Mouse (Mus musculus): ENCODE measurements around the gene Mindy3. TPM values are rescaled to one million over a fixed set of nuclear protein-coding genes. Genes with fewer than 3 reads are reported as not detected.
"Not testable (repeated sequence)": the region's sequence is repeated elsewhere in the genome, so short reads cannot be mapped to it uniquely, and the experiment has no call there.

The Mindy3 gene
- 56.2 and 64.7 TPM in 2 replicates for polyA plus RNA-seq (2014; fragmentation: Nextera tagmentation; extraction: Ambion mirVana)

- DNase-seq (ENCODE audit: low spot score) (peak; percentile 86), ATAC-seq (ENCODE audit: low FRiP score) (peak; percentile 95)
- peak within 1 kb of the TSS; percentile 83 for H3K4me3 ChIP-seq (replicated peaks; ENCODE audit: low read length)
- H3K36me3 ChIP-seq (replicated peaks; ENCODE audit: control insufficient read depth, insufficient read depth): no peaks in the 10 kb centered on the region
- H3K4me2 ChIP-seq (replicated peaks): peak within 1 kb of the TSS; percentile 92
- H3K27me3 ChIP-seq (ENCODE audit: control insufficient read depth, insufficient read depth, low read length): no peaks in the 10 kb centered on the region
- WGBS: 0% methylated on average over 25 of the region's 25 CpGs
- H3K9me3 ChIP-seq (ENCODE audit: control insufficient read depth, low read length): no peaks in the 10 kb centered on the region
- peaks cover 12% of the 10 kb centered on the region for H3K4me1 ChIP-seq (replicated peaks; ENCODE audit: control insufficient read depth, insufficient read depth, low read length)
- H3K27ac ChIP-seq: peak within 1 kb of the TSS; percentile 60
- peak within 1 kb of the TSS; percentile 79 for H3K9ac ChIP-seq
Observed at GRCm38 (mm10) chr2:12419262-12419655, at the start of gene Mindy3. TSS of gene Mindy3 (minus strand) at chr2:12419470.

GRCm38 (mm10) chr2:12459732-12460131 is 40.5 kb upstream of the Mindy3 start:
- no peak overlapping the region for H3K4me2 ChIP-seq (replicated peaks)
- no peaks in the 10 kb centered on the region for H3K27me3 ChIP-seq (ENCODE audit: control insufficient read depth, insufficient read depth, low read length)
- DNase-seq (ENCODE audit: low spot score) (peak; percentile 59), ATAC-seq (ENCODE audit: low FRiP score) (no peak)
- no peaks in the 10 kb centered on the region for H3K9me3 ChIP-seq (ENCODE audit: control insufficient read depth, low read length)
- no peak overlapping the region for H3K4me3 ChIP-seq (replicated peaks; ENCODE audit: low read length)
- no peaks in the 10 kb centered on the region for H3K4me1 ChIP-seq (replicated peaks; ENCODE audit: control insufficient read depth, insufficient read depth, low read length)
- H3K9ac ChIP-seq: no peak overlapping the region
- no peak overlapping the region for H3K27ac ChIP-seq
- H3K36me3 ChIP-seq (replicated peaks; ENCODE audit: control insufficient read depth, insufficient read depth): no peaks in the 10 kb centered on the region
- WGBS: 78% methylated on average over 1 of the region's 1 CpGs

GRCm38 (mm10) chr2:12450108-12450507 is 30.8 kb upstream of the Mindy3 start:
- Histone ChIP-seq H3K27me3 (ENCODE audit: control insufficient read depth, insufficient read depth, low read length) (no peaks in the 10 kb centered on the region), H3K9ac (no peak overlapping the region), H3K9me3 (ENCODE audit: control insufficient read depth, low read length) (no peaks in the 10 kb centered on the region), H3K4me1 (replicated peaks; ENCODE audit: control insufficient read depth, insufficient read depth, low read length) (no peaks in the 10 kb centered on the region), H3K27ac (no peak overlapping the region), H3K4me2 (replicated peaks) (no peak overlapping the region), H3K36me3 (replicated peaks; ENCODE audit: control insufficient read depth, insufficient read depth) (no peaks in the 10 kb centered on the region), H3K4me3 (replicated peaks; ENCODE audit: low read length) (no peak overlapping the region)
- no peak for DNase-seq (ENCODE audit: low spot score)
- 90% methylated on average over 3 of the region's 3 CpGs for WGBS
- no peak for ATAC-seq (ENCODE audit: low FRiP score)

- no peaks in the 10 kb centered on the region for H3K4me1 ChIP-seq (replicated peaks; ENCODE audit: control insufficient read depth, insufficient read depth, low read length)
- H3K9me3 ChIP-seq (ENCODE audit: control insufficient read depth, low read length): no peaks in the 10 kb centered on the region
- no peak overlapping the region for H3K4me2 ChIP-seq (replicated peaks)
- H3K9ac ChIP-seq: no peak overlapping the region
- no peak overlapping the region for H3K27ac ChIP-seq
- DNase-seq (ENCODE audit: low spot score) (no peak), ATAC-seq (ENCODE audit: low FRiP score) (no peak)
- no peaks in the 10 kb centered on the region for H3K36me3 ChIP-seq (replicated peaks; ENCODE audit: control insufficient read depth, insufficient read depth)
- no peaks in the 10 kb centered on the region for H3K27me3 ChIP-seq (ENCODE audit: control insufficient read depth, insufficient read depth, low read length)
- no peak overlapping the region for H3K4me3 ChIP-seq (replicated peaks; ENCODE audit: low read length)
Observed at GRCm38 (mm10) chr2:12440120-12440519, 20.9 kb upstream of the Mindy3 start.

GRCm38 (mm10) chr2:12439543-12439942 is 20.3 kb upstream of the Mindy3 start:
- Histone ChIP-seq H3K4me1 (replicated peaks; ENCODE audit: control insufficient read depth, insufficient read depth, low read length) (no peaks in the 10 kb centered on the region), H3K27ac (no peak overlapping the region), H3K9ac (no peak overlapping the region), H3K36me3 (replicated peaks; ENCODE audit: control insufficient read depth, insufficient read depth) (no peaks in the 10 kb centered on the region), H3K27me3 (ENCODE audit: control insufficient read depth, insufficient read depth, low read length) (no peaks in the 10 kb centered on the region), H3K4me3 (replicated peaks; ENCODE audit: low read length) (no peak overlapping the region), H3K9me3 (ENCODE audit: control insufficient read depth, low read length) (no peaks in the 10 kb centered on the region), H3K4me2 (replicated peaks) (no peak overlapping the region)
- no peak for ATAC-seq (ENCODE audit: low FRiP score)
- 66% methylated on average over 2 of the region's 2 CpGs for WGBS
- DNase-seq (ENCODE audit: low spot score): no peak

GRCm38 (mm10) chr2:12438181-12438580 is 18.9 kb upstream of the Mindy3 start:
- H3K27me3 ChIP-seq (ENCODE audit: control insufficient read depth, insufficient read depth, low read length): no peaks in the 10 kb centered on the region
- no peak overlapping the region for H3K27ac ChIP-seq
- no peaks in the 10 kb centered on the region for H3K9me3 ChIP-seq (ENCODE audit: control insufficient read depth, low read length)
- no peak overlapping the region for H3K4me3 ChIP-seq (replicated peaks; ENCODE audit: low read length)
- H3K4me2 ChIP-seq (replicated peaks): no peak overlapping the region
- no peaks in the 10 kb centered on the region for H3K36me3 ChIP-seq (replicated peaks; ENCODE audit: control insufficient read depth, insufficient read depth)
- no peak overlapping the region for H3K9ac ChIP-seq
- no peaks in the 10 kb centered on the region for H3K4me1 ChIP-seq (replicated peaks; ENCODE audit: control insufficient read depth, insufficient read depth, low read length)
- ATAC-seq (ENCODE audit: low FRiP score): no peak
- WGBS: 76% methylated on average over 2 of the region's 2 CpGs
- peak; percentile 76 for DNase-seq (ENCODE audit: low spot score)

- H3K27me3 ChIP-seq (ENCODE audit: control insufficient read depth, insufficient read depth, low read length): no peaks in the 10 kb centered on the region
- no peaks in the 10 kb centered on the region for H3K36me3 ChIP-seq (replicated peaks; ENCODE audit: control insufficient read depth, insufficient read depth)
- ATAC-seq (ENCODE audit: low FRiP score) (no peak), DNase-seq (ENCODE audit: low spot score) (no peak)
- no peak overlapping the region for H3K27ac ChIP-seq
- WGBS: 80% methylated on average over 1 of the region's 1 CpGs
- H3K4me1 ChIP-seq (replicated peaks; ENCODE audit: control insufficient read depth, insufficient read depth, low read length): no peaks in the 10 kb centered on the region
- H3K4me3 ChIP-seq (replicated peaks; ENCODE audit: low read length): no peak overlapping the region
- no peak overlapping the region for H3K9ac ChIP-seq
- no peak overlapping the region for H3K4me2 ChIP-seq (replicated peaks)
- H3K9me3 ChIP-seq (ENCODE audit: control insufficient read depth, low read length): no peaks in the 10 kb centered on the region
Observed at GRCm38 (mm10) chr2:12432055-12432454, 12.8 kb upstream of the Mindy3 start.

- H3K4me3 ChIP-seq (replicated peaks; ENCODE audit: low read length): no peak overlapping the region
- H3K9me3 ChIP-seq (ENCODE audit: control insufficient read depth, low read length): no peaks in the 10 kb centered on the region
- ATAC-seq (ENCODE audit: low FRiP score) (no peak), DNase-seq (ENCODE audit: low spot score) (no peak)
- H3K4me1 ChIP-seq (replicated peaks; ENCODE audit: control insufficient read depth, insufficient read depth, low read length): no peaks in the 10 kb centered on the region
- no peaks in the 10 kb centered on the region for H3K36me3 ChIP-seq (replicated peaks; ENCODE audit: control insufficient read depth, insufficient read depth)
- H3K9ac ChIP-seq: no peak overlapping the region
- 82% methylated on average over 3 of the region's 3 CpGs for WGBS
- H3K4me2 ChIP-seq (replicated peaks): no peak overlapping the region
- H3K27ac ChIP-seq: no peak overlapping the region
- no peaks in the 10 kb centered on the region for H3K27me3 ChIP-seq (ENCODE audit: control insufficient read depth, insufficient read depth, low read length)
Observed at GRCm38 (mm10) chr2:12424374-12424773, 5.1 kb upstream of the Mindy3 start.

GRCm38 (mm10) chr2:12423426-12423825 is 4.2 kb upstream of the Mindy3 start:
- not testable (repeated sequence) for H3K9me3 ChIP-seq (ENCODE audit: control insufficient read depth, low read length); H3K4me2 ChIP-seq (replicated peaks); H3K4me1 ChIP-seq (replicated peaks; ENCODE audit: control insufficient read depth, insufficient read depth, low read length); H3K36me3 ChIP-seq (replicated peaks; ENCODE audit: control insufficient read depth, insufficient read depth); H3K27ac ChIP-seq; H3K4me3 ChIP-seq (replicated peaks; ENCODE audit: low read length); DNase-seq (ENCODE audit: low spot score); ATAC-seq (ENCODE audit: low FRiP score); H3K27me3 ChIP-seq (ENCODE audit: control insufficient read depth, insufficient read depth, low read length); H3K9ac ChIP-seq
- WGBS: 65% methylated on average over 6 of the region's 6 CpGs
